Mouse (Mus musculus): ENCODE results near the gene Slc16a13. TPM values are rescaled to one million over a fixed set of nuclear protein-coding genes. Genes with fewer than 3 reads are reported as not detected.

Gene Slc16a13
- total and polyA plus RNA-seq, 2 experiments: 1.3 to 3.3 TPM

- Histone ChIP-seq H3K36me3 (ENCODE audit: control insufficient read depth, insufficient read depth, low read length) (no peaks in the 10 kb centered on the region), H3K4me1 (ENCODE audit: control insufficient read depth, insufficient read depth, low read length) (no peaks in the 10 kb centered on the region), H3K9ac (ENCODE audit: low read depth, low read length) (peak within 1 kb of the TSS; percentile 4; the same call in 1 of the 2 replicates), H3K79me2 (ENCODE audit: control insufficient read depth, insufficient read depth, low read length) (no peaks in the 10 kb centered on the region), H3K27ac (replicated peaks; ENCODE audit: insufficient read depth, low read depth, low read length) (no peak within 1 kb of the TSS), H3K27me3 (ENCODE audit: control insufficient read depth, insufficient read depth, low read length) (peaks cover 6% of the 10 kb centered on the region; the same call in 1 of the 2 replicates), H3K4me3 (ENCODE audit: insufficient read depth, low read depth, low read length) (peak within 1 kb of the TSS; percentile 50; the same call in 1 of the 2 replicates)
- TF ChIP-seq CTCF (IDR thresholded peaks at IDR 0.05; ENCODE audit: low read depth, low read length) (peak; percentile 71), POLR2A (IDR thresholded peaks at IDR 0.05; ENCODE audit: extremely low read depth, insufficient read depth, low read length) (no peak)
- WGBS: 4% methylated on average over 25 of the region's 25 CpGs
- peak; percentile 26 for DNase-seq (ENCODE audit: extremely low read depth, low read depth, low spot score)
Observed at GRCm38 (mm10) chr11:70254931-70255531, 34.2 kb upstream of the Slc16a13 start, which contains the start of gene Alox12. Alox12 (minus strand) TSS chr11:70255353.

- peak overlapping the region; percentile 0; the same call in 1 of the 2 replicates for H3K4me3 ChIP-seq (ENCODE audit: insufficient read depth, low read depth, low read length)
- no peaks in the 10 kb centered on the region for H3K36me3 ChIP-seq (ENCODE audit: control insufficient read depth, insufficient read depth, low read length)
- no peaks in the 10 kb centered on the region for H3K79me2 ChIP-seq (ENCODE audit: control insufficient read depth, insufficient read depth, low read length)
- TF ChIP-seq CTCF (IDR thresholded peaks at IDR 0.05; ENCODE audit: low read depth, low read length): no peak
- TF ChIP-seq POLR2A (IDR thresholded peaks at IDR 0.05; ENCODE audit: extremely low read depth, insufficient read depth, low read length): no peak
- DNase-seq (ENCODE audit: extremely low read depth, low read depth, low spot score): no peak
- WGBS: 10% methylated on average over 18 of the region's 18 CpGs
- peaks cover 6% of the 10 kb centered on the region; the same call in 1 of the 2 replicates for H3K27me3 ChIP-seq (ENCODE audit: control insufficient read depth, insufficient read depth, low read length)
- no peak overlapping the region for H3K27ac ChIP-seq (replicated peaks; ENCODE audit: insufficient read depth, low read depth, low read length)
- no peak overlapping the region for H3K9ac ChIP-seq (ENCODE audit: low read depth, low read length)
- no peaks in the 10 kb centered on the region for H3K4me1 ChIP-seq (ENCODE audit: control insufficient read depth, insufficient read depth, low read length)
Observed at GRCm38 (mm10) chr11:70254337-70254736, 33.5 kb upstream of the Slc16a13 start.

GRCm38 (mm10) chr11:70251853-70252252, 31.0 kb upstream of the Slc16a13 start:
- TF ChIP-seq POLR2A (IDR thresholded peaks at IDR 0.05; ENCODE audit: extremely low read depth, insufficient read depth, low read length): no peak
- no peak for TF ChIP-seq CTCF (IDR thresholded peaks at IDR 0.05; ENCODE audit: low read depth, low read length)
- H3K4me1 ChIP-seq (ENCODE audit: control insufficient read depth, insufficient read depth, low read length): no peaks in the 10 kb centered on the region
- no peak for DNase-seq (ENCODE audit: extremely low read depth, low read depth, low spot score)

GRCm38 (mm10) chr11:70250150-70250549, 29.3 kb upstream of the Slc16a13 start:
- no peak overlapping the region for H3K4me3 ChIP-seq (ENCODE audit: insufficient read depth, low read depth, low read length)
- H3K36me3 ChIP-seq (ENCODE audit: control insufficient read depth, insufficient read depth, low read length): no peaks in the 10 kb centered on the region
- DNase-seq (ENCODE audit: extremely low read depth, low read depth, low spot score): no peak
- 63% methylated on average over 11 of the region's 11 CpGs for WGBS
- peaks cover 5% of the 10 kb centered on the region; the same call in 1 of the 2 replicates for H3K27me3 ChIP-seq (ENCODE audit: control insufficient read depth, insufficient read depth, low read length)
- no peak overlapping the region for H3K27ac ChIP-seq (replicated peaks; ENCODE audit: insufficient read depth, low read depth, low read length)
- H3K4me1 ChIP-seq (ENCODE audit: control insufficient read depth, insufficient read depth, low read length): no peaks in the 10 kb centered on the region
- H3K9ac ChIP-seq (ENCODE audit: low read depth, low read length): no peak overlapping the region
- no peak for TF ChIP-seq POLR2A (IDR thresholded peaks at IDR 0.05; ENCODE audit: extremely low read depth, insufficient read depth, low read length)
- no peak for TF ChIP-seq CTCF (IDR thresholded peaks at IDR 0.05; ENCODE audit: low read depth, low read length)
- no peaks in the 10 kb centered on the region for H3K79me2 ChIP-seq (ENCODE audit: control insufficient read depth, insufficient read depth, low read length)

More at GRCm38 (mm10) chr11:70251853-70252252, 31.0 kb upstream of the Slc16a13 start:
- Histone ChIP-seq H3K27ac (replicated peaks; ENCODE audit: insufficient read depth, low read depth, low read length) (0 out of 2 replicates have a peak overlapping the region, but pooled peaks have one; percentile 3), H3K27me3 (ENCODE audit: control insufficient read depth, insufficient read depth, low read length) (peaks cover 5% of the 10 kb centered on the region; the same call in 1 of the 2 replicates), H3K36me3 (ENCODE audit: control insufficient read depth, insufficient read depth, low read length) (no peaks in the 10 kb centered on the region), H3K9ac (ENCODE audit: low read depth, low read length) (no peak overlapping the region), H3K4me3 (ENCODE audit: insufficient read depth, low read depth, low read length) (no peak overlapping the region), H3K79me2 (ENCODE audit: control insufficient read depth, insufficient read depth, low read length) (no peaks in the 10 kb centered on the region)
- 70% methylated on average over 8 of the region's 8 CpGs for WGBS

- 45% methylated on average over 9 of the region's 9 CpGs for WGBS
- TF ChIP-seq POLR2A (IDR thresholded peaks at IDR 0.05; ENCODE audit: extremely low read depth, insufficient read depth, low read length) (no peak), CTCF (IDR thresholded peaks at IDR 0.05; ENCODE audit: low read depth, low read length) (peak; percentile 56)
- Histone ChIP-seq H3K36me3 (ENCODE audit: control insufficient read depth, insufficient read depth, low read length) (no peaks in the 10 kb centered on the region), H3K27ac (replicated peaks; ENCODE audit: insufficient read depth, low read depth, low read length) (no peak overlapping the region), H3K4me3 (ENCODE audit: insufficient read depth, low read depth, low read length) (no peak overlapping the region), H3K79me2 (ENCODE audit: control insufficient read depth, insufficient read depth, low read length) (no peaks in the 10 kb centered on the region), H3K4me1 (ENCODE audit: control insufficient read depth, insufficient read depth, low read length) (no peaks in the 10 kb centered on the region), H3K27me3 (ENCODE audit: control insufficient read depth, insufficient read depth, low read length) (no peaks in the 10 kb centered on the region), H3K9ac (ENCODE audit: low read depth, low read length) (no peak overlapping the region)
- peak; percentile 48 for DNase-seq (ENCODE audit: extremely low read depth, low read depth, low spot score)
Observed at GRCm38 (mm10) chr11:70247136-70247845, 26.4 kb upstream of the Slc16a13 start.
